Mouse (Mus musculus) layer of hippocampus, postnatal 25 days (tissue): ENCODE data around the gene Ric8b. TPM values are rescaled to one million over a fixed set of nuclear protein-coding genes. Genes with fewer than 3 reads are reported as not detected.

Experiments used
- DNase-seq, 2 experiments: peaks; one replicate each; pipeline ENCODE4 v3.0.0; 2022; ENCODE audit warnings: mixed read lengths in 2 of 2, low spot score in 1 of 2; ENCODE audit errors: extremely low spot score in 1 of 2
- total RNA-seq, 2 experiments: library from RNA; stranded (reverse); gene quantifications; 2 replicates each; pipeline ENCODE4 v1.2.3; 2021

Gene Ric8b
- 10 to 100 TPM; 35.4 to 41.0 TPM for total RNA-seq

GRCm38 (mm10) chr10:84916810-84917730, at the start of gene Ric8b:
Gene Ric8b (plus strand): TSS chr10:84917616.
- DNase-seq: peak; percentile 96 to 100

DNA sequence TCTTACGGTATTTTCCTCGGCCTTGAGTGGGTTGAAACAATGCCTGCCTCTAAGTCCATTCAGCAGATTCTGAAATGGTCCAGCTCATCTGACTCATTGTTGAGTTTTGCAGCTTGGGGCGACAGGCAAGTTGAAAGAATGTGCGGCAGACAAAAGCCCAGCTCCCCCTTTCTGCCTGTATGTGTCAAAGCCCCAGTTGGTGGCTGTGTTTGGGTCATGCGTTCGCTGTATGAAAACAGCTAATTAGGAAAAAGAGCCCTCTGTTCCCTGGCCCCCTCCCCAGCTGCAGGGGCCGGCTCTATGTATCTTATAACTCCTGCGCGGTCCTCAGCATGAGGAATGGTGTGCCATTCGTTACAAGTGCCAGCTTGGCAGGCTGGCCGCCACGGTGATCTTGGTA, 46.1 kb upstream of the Ric8b start:
- no peak for DNase-seq

- DNase-seq: no peak
These were observed 45.5 kb upstream of the Ric8b start for GRCm38 (mm10) chr10:84871921-84872320.

DNA sequence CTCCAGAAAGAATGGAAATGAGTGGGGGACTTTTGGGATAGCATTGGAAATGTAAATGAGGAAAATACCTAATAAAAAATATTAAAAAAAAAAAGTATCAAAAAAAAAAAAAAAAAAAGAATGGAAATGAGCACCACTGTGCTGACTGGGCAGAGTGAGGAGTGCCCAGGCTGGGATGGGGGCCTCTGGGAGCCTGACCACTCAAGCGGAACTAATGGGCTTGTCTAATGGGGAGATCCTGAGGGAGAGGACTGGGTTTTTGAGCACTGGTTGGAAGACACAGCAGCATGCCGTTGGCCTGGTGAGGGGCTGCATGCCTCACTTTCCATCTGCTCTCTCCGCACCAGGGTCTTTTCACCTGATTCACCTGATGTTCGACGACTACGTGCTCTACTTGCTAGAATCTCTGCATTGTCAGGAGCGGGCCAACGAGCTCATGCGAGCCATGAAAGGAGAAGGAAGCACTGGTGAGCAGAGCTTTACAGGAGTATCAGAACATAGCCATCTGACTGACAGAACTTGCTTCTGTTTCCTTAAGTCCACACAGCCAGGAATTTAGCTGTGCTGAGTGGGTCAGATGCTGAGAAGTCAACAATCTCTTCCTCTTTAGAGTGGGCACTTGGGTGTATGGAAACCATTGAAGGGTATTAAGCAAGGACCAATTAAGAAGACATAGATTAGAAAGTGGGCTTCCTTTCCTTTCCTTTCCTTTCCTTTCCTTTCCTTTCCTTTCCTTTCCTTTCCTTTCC, 37.4 kb upstream of the Ric8b start:
- no peak for DNase-seq

DNA sequence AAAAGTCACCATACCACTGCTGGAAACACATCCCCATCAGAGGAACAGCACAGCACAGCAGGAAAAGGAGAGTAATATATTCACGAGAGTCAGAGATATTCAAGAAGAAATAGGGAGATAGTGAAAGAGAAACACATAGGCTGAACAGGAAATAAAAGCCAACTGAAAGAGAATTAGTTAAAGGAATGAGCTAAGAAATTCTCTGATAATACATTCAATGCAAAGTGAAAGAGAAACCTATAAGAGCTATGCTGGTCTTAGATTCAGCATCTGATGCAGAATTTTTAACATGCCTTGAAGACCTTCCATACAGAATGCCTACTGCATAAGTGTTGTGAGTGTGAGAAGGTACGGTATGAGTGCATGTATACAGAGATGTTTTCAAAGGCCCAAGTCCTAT, 34.9 kb upstream of the Ric8b start:
- no peak for DNase-seq

DNA sequence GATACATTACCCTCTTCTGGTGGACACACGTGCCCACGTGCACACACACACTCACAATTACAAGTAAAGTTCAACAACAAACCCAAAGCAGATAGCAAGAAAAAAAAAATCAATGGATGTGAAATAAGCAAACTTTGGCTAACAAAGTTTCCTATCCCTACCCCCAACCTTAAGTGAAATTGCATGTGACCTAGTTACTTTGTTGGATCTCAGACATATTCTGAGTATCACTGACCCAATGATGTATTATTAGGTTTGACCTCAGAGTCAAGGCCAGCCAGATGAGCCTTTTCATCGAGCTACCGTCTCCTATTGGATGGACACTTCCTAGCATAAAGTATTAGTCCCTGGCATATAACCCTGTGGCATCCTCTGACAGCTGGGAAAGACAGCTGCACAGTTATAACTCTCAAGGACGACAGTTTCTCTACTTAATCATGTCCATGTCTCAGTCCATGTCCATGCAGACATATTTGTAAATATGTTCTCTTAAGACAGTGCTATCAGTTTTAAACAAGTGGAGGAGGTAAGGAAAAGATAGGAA, 32.0 kb upstream of the Ric8b start:
- DNase-seq: no peak

DNA sequence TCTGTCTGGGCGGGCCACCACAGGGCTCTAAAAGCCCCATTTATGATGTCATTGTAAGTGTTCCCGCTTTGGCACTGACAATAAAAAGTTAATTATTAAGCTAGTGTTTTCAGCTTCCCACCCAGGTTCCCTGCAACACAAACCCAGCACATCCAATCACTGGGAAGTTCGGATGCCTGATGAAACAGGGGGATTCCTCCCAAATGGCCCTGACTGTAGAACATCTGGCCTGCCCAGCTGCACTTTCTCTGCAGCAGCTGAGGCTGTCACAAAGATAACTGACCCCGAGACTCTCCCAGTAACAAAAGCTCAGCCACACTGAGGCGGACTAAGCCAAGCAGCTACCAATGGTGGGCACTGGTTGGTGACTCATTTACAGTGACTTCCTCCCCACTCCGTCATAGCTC, 31.2 kb upstream of the Ric8b start:
- no peak for DNase-seq

GRCm38 (mm10) chr10:84886785-84887184, 30.6 kb upstream of the Ric8b start:
- no peak for DNase-seq

DNA sequence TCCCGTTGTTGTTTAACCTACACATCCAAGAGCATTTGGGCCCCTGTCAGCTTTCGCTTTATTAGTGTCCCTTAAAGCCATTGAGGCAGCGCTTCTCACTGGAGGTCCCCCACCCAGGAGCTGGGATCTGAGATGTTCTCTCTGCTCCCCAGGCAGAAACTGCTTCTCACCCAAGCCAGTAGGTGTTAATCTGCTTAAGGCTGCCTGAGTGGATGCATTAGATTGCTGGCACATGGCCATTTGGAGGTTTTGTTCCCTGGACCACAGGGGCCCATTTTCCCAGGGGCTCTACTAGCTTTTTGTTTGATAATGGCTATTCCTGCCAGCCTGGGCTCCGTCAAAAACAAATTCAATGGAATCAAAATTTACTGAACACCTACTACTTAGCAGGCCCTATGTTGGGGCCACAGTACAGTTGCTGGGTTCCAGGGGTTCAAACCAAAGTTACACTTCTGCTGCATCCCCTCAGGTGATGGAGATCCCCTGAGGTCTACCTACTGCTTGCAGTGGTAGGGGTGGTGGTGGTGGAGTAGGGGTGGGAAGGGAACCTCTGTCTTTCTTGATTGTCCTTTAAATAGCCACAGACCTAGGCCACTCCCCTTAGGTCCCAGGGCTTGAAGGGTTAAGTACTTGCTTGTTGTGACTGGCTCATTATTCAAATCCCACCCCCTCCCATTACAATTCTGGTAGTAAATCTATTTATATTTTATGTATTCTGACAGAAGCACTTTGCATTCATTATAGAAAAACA, 28.1 kb upstream of the Ric8b start:
- no peak for DNase-seq

- no peak for DNase-seq
These were observed 21.5 kb upstream of the Ric8b start for GRCm38 (mm10) chr10:84895810-84896358.

- DNase-seq: no peak
These were observed 20.2 kb upstream of the Ric8b start for GRCm38 (mm10) chr10:84896941-84897930.

- DNase-seq: peak in 1 of 2 experiments; percentile 1
These were observed 19.1 kb upstream of the Ric8b start for GRCm38 (mm10) chr10:84898144-84898979.

DNA sequence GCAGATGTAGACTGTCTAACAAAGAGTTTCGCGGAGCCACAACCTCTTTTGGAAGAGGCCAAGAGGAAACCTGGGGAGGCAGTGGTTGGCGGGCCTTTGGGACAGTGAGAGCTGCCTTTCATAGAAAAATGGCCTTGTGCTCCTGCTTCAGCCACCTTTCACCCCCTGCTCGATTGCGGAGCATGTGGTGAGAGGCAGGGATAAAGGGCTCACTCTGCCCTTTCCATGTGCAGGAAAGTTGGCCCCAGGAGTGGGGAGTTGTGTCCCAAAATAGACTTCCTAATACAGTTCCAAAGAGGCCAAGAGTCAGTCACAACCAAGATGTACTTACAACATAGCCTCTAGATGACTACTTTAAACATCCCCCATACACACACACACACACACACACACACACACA, 15.7 kb upstream of the Ric8b start:
- no peak for DNase-seq

- DNase-seq: no peak
These were observed 15.2 kb upstream of the Ric8b start for GRCm38 (mm10) chr10:84902213-84902612.

DNA sequence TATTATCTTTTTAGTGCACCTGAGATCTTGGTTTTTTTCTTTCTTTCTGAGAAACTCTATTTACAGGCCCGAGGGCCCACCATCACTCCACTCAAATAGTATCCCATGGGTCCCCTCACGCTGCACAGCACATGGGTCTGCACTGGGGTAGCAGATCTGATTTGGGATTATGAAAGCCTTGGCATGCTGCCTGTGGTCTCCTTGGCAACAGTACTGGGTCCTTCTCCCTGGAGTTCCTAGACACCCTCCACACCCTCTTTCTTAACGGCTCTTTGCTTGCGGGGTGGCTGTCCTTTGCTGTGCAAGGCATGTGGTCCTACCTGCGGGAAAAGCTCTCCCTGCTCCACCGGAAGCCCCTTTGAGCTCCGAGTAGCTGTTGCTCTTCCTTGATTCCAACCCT, 14.1 kb upstream of the Ric8b start:
- peak in 1 of 2 experiments; percentile 12 for DNase-seq

GRCm38 (mm10) chr10:84903742-84904141, 13.7 kb upstream of the Ric8b start:
- peak in 1 of 2 experiments; percentile 12 for DNase-seq

GRCm38 (mm10) chr10:84906895-84907294, 10.5 kb upstream of the Ric8b start:
- no peak for DNase-seq

- DNase-seq: no peak
These were observed 9.4 kb upstream of the Ric8b start for GRCm38 (mm10) chr10:84908006-84908405.
